Mouse (Mus musculus): ENCODE measurements at regions not wholly inside any gene's neighbourhood (a gene's known extent, or its start where the extent isn't known, plus 50 kb on each side); places are given as distances from the start of the nearest gene placed in this dataset.

DNA sequence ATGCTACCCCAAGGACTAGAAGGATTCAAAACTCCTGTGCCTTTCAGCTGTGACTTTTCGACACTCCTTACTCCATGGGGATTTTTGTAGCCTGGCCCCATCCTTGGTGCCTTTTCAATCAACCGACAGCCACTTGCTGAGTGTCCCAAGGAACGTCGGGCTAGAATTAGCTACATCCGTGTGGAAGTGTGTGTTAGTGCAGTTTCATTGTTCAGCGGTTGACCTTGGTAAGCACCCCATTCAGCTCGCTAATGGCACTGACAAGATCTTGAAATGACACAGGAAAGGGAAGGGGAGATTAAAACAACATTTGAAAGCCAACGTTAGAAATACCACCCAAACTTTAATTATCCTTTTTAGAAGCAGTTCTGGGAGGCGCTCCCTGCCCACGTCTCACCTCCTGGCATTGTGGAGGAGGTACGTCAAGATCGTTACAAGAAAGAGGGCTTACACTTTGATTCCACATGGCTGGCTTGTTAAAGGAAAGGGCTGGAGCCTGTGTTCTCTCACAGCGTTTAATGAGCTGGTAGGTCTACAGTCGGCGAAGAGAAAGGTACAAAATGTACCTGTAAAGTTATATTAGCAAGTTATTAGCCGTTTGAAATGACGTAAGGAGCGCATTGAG, 536.4 kb downstream of the Fam19a2 start:
- Histone ChIP-seq H3K9me3 (ENCODE audit: control insufficient read depth, low read length) (no peaks in the 10 kb centered on the region), H3K36me3 (ENCODE audit: control insufficient read depth, insufficient read depth, low read length) (no peaks in the 10 kb centered on the region), H3K27ac (ENCODE audit: low read depth, low read length) (no peak overlapping the region), H3K4me3 (ENCODE audit: low read length) (no peak overlapping the region), H3K9ac (ENCODE audit: low read depth, low read length) (no peak overlapping the region), H3K4me2 (replicated peaks; ENCODE audit: low read depth, low read length) (peak overlapping the region; percentile 17; the same call in 1 of the 2 replicates), H3K4me1 (ENCODE audit: control insufficient read depth, insufficient read depth, low read length) (no peaks in the 10 kb centered on the region), H3K27me3 (ENCODE audit: control insufficient read depth, insufficient read depth, low read length) (no peaks in the 10 kb centered on the region)
- WGBS: 25% methylated on average over 18 of the region's 18 CpGs
- peak; percentile 69; the same call in 1 of the 2 replicates for ATAC-seq (ENCODE audit: low FRiP score, low TSS enrichment)

DNA sequence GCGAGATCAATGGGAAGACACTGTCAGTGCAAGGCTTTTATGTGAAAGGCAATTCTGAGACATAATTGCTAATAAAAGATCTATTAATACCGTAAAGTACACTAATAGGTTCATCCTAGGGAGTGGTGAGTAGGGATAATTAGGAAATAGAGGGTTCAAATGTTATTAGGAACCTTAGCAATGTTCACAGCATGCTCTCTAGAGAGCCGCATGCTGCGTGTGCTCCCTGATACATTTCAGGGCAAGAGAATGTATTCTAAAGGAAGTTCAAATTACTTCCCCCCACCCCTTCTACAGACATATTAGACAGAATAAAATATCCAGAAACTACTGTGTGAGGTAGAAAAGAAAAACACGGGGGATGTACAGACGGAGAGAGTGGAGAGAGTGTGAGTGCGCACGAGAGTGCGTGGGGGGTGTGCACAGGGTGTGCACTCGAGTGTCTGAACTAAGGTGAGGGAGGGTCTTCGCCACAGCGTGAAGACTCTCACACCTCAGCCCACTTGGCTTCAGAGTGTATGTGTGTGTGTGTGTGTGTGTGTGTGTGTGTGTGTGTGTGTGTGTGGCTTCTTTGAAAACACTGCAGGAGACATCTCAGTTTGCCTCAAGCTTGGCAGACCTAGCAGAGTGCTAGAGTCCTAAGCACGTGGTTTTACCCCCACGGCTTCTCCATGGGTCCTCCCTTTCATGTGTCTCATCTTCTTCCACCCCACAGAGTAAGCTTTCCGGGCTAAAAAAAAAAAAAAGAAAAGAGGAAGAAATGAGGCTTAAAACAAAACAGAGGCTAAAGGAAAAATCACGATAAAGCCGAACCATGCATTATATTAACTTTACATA, 537.1 kb downstream of the Fam19a2 start:
- peak overlapping the region; percentile 17; the same call in 1 of the 2 replicates for H3K4me2 ChIP-seq (replicated peaks; ENCODE audit: low read depth, low read length)
- no peak overlapping the region for H3K4me3 ChIP-seq (ENCODE audit: low read length)
- H3K27me3 ChIP-seq (ENCODE audit: control insufficient read depth, insufficient read depth, low read length): no peaks in the 10 kb centered on the region
- H3K27ac ChIP-seq (ENCODE audit: low read depth, low read length): no peak overlapping the region
- H3K9ac ChIP-seq (ENCODE audit: low read depth, low read length): no peak overlapping the region
- no peaks in the 10 kb centered on the region for H3K9me3 ChIP-seq (ENCODE audit: control insufficient read depth, low read length)
- no peaks in the 10 kb centered on the region for H3K36me3 ChIP-seq (ENCODE audit: control insufficient read depth, insufficient read depth, low read length)
- 51% methylated on average over 17 of the region's 17 CpGs for WGBS
- H3K4me1 ChIP-seq (ENCODE audit: control insufficient read depth, insufficient read depth, low read length): no peaks in the 10 kb centered on the region
- ATAC-seq (ENCODE audit: low FRiP score, low TSS enrichment): peak; percentile 75

DNA sequence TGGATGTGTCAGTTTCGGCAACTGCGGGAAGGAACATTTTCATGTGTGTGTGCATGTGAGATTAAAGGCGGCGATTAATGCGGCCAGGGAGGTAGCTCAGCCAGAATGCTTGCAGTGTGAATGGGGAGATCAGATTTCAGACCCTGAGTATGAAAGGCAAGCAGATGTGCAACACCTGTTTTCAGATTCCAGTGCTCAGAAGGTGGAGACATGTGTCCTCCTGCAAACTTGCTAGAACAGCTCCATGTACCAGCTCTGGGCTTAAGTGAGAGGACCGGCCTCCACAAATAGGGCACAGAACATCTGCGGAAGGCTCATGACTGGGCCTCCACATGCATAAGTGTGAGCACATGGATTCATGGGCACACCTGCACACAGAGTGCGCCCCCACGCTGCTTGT, 547.1 kb downstream of the Fam19a2 start:
- Histone ChIP-seq H3K9ac (ENCODE audit: low read depth, low read length) (no peak overlapping the region), H3K4me1 (ENCODE audit: control insufficient read depth, insufficient read depth, low read length) (no peaks in the 10 kb centered on the region), H3K4me3 (ENCODE audit: low read length) (no peak overlapping the region), H3K9me3 (ENCODE audit: control insufficient read depth, low read length) (no peaks in the 10 kb centered on the region), H3K4me2 (replicated peaks; ENCODE audit: low read depth, low read length) (no peak overlapping the region), H3K27me3 (ENCODE audit: control insufficient read depth, insufficient read depth, low read length) (no peaks in the 10 kb centered on the region), H3K36me3 (ENCODE audit: control insufficient read depth, insufficient read depth, low read length) (no peaks in the 10 kb centered on the region), H3K27ac (ENCODE audit: low read depth, low read length) (no peak overlapping the region)
- 70% methylated on average over 9 of the region's 9 CpGs for WGBS
- ATAC-seq (ENCODE audit: low FRiP score, low TSS enrichment): no peak

DNA sequence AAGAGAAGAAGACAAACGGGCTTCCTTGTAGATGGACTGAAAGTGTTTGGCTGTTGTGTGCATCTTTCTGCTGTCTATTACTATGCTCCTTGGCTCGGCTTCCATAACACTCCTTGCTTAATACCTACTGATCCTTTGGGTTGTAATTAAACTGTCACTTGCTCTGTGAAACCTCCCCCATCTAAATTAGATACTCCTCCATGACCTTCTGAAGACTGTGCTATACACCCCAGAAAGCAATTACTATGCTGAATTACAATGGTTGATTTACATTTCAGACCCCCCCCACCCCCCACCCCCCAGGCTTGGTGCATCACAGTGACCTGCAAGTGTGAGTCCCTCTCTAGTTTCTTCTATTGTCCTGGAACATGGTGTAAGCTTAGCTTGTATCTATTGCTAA, 549.3 kb downstream of the Fam19a2 start:
- Histone ChIP-seq H3K4me3 (ENCODE audit: low read length) (no peak overlapping the region), H3K9me3 (ENCODE audit: control insufficient read depth, low read length) (no peaks in the 10 kb centered on the region), H3K4me1 (ENCODE audit: control insufficient read depth, insufficient read depth, low read length) (no peaks in the 10 kb centered on the region), H3K4me2 (replicated peaks; ENCODE audit: low read depth, low read length) (no peak overlapping the region), H3K27ac (ENCODE audit: low read depth, low read length) (no peak overlapping the region), H3K9ac (ENCODE audit: low read depth, low read length) (no peak overlapping the region), H3K27me3 (ENCODE audit: control insufficient read depth, insufficient read depth, low read length) (no peaks in the 10 kb centered on the region), H3K36me3 (ENCODE audit: control insufficient read depth, insufficient read depth, low read length) (no peaks in the 10 kb centered on the region)
- ATAC-seq (ENCODE audit: low FRiP score, low TSS enrichment): peak; percentile 94
- WGBS: 48% methylated on average over 2 of the region's 2 CpGs

DNA sequence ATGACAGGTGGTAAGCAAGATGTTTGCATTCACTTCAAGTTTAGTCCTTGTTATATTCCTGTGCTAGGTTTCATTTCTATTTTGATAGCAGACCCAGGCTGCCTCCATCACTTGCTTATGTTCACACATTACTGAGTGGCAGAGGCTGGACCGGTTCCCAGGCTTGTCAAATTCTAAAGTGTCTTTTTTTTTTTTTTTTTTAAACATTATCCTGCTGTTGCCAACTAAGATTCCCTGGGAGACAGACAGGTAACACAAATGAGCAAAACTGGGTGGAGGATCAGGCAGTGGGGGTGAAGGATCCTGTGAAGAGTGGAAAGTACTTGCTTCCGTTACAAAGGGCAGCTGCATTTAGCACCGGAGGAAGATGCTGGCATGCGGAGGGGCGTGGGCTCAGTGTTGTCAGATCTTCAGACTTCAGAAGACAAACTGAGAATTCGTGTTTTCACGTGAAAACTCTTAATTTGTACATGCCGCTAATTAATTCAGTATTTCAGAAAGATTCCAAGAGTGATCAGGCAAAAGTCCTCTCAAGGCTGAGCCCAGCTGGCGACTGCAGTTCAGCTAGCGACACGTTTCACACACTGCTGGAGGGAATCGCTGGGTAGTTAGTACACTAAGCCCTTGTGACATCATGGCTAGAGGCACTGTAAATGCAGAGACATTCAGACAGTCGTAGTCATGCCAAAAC, 576.4 kb downstream of the Fam19a2 start:
- Histone ChIP-seq H3K27me3 (ENCODE audit: control insufficient read depth, insufficient read depth, low read length) (no peaks in the 10 kb centered on the region), H3K4me3 (ENCODE audit: low read length) (no peak overlapping the region), H3K36me3 (ENCODE audit: control insufficient read depth, insufficient read depth, low read length) (no peaks in the 10 kb centered on the region), H3K9me3 (ENCODE audit: control insufficient read depth, low read length) (no peaks in the 10 kb centered on the region), H3K27ac (ENCODE audit: low read depth, low read length) (no peak overlapping the region), H3K4me2 (replicated peaks; ENCODE audit: low read depth, low read length) (no peak overlapping the region), H3K4me1 (ENCODE audit: control insufficient read depth, insufficient read depth, low read length) (no peaks in the 10 kb centered on the region), H3K9ac (ENCODE audit: low read depth, low read length) (no peak overlapping the region)
- no peak for ATAC-seq (ENCODE audit: low FRiP score, low TSS enrichment)
- 38% methylated on average over 13 of the region's 13 CpGs for WGBS

DNA sequence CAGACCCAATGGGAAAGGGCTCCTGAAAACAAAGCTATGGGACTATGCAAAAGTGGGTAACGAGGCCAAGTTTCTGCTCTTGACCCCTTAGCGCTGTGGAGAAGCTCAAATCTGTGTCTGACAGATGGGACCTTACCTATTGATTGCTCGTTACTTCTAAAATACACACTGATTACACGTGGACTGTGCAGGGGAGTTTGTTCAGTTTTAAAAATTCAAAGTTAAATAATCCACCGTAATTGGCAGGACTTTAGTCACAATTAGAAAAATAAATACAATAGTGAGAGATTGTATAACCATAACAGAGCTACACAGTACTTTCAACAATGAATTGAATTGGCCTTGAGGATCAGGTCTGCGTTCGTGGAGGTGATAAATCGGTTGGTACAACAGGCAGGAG, 578.3 kb downstream of the Fam19a2 start:
- Histone ChIP-seq H3K27ac (ENCODE audit: low read depth, low read length) (no peak overlapping the region), H3K36me3 (ENCODE audit: control insufficient read depth, insufficient read depth, low read length) (no peaks in the 10 kb centered on the region), H3K4me3 (ENCODE audit: low read length) (no peak overlapping the region), H3K27me3 (ENCODE audit: control insufficient read depth, insufficient read depth, low read length) (no peaks in the 10 kb centered on the region), H3K4me2 (replicated peaks; ENCODE audit: low read depth, low read length) (no peak overlapping the region), H3K4me1 (ENCODE audit: control insufficient read depth, insufficient read depth, low read length) (no peaks in the 10 kb centered on the region), H3K9ac (ENCODE audit: low read depth, low read length) (no peak overlapping the region), H3K9me3 (ENCODE audit: control insufficient read depth, low read length) (no peaks in the 10 kb centered on the region)
- 88% methylated on average over 8 of the region's 8 CpGs for WGBS
- ATAC-seq (ENCODE audit: low FRiP score, low TSS enrichment): no peak

DNA sequence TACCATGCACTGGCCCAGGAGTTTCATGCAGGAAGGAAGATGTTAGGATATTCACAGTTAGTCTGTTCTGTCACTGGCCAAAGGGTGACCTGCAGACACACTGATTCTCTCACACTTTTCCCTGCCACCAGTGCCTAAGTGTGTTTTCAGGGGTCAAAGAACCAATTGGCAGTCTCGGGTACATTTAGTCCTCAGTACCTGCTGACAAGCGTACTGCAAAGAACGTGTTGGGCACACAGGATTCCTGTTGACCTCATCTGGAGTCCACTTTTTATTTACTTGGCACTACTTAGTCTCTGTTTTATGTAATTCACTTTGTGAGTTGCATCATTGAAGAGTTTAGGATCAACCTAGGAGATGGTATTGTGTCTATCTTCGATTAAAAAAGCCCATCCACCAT, 579.8 kb downstream of the Fam19a2 start:
- Histone ChIP-seq H3K9ac (ENCODE audit: low read depth, low read length) (no peak overlapping the region), H3K4me2 (replicated peaks; ENCODE audit: low read depth, low read length) (no peak overlapping the region), H3K4me3 (ENCODE audit: low read length) (no peak overlapping the region), H3K4me1 (ENCODE audit: control insufficient read depth, insufficient read depth, low read length) (no peaks in the 10 kb centered on the region), H3K27ac (ENCODE audit: low read depth, low read length) (no peak overlapping the region), H3K9me3 (ENCODE audit: control insufficient read depth, low read length) (no peaks in the 10 kb centered on the region), H3K27me3 (ENCODE audit: control insufficient read depth, insufficient read depth, low read length) (no peaks in the 10 kb centered on the region), H3K36me3 (ENCODE audit: control insufficient read depth, insufficient read depth, low read length) (no peaks in the 10 kb centered on the region)
- 85% methylated on average over 4 of the region's 4 CpGs for WGBS
- ATAC-seq (ENCODE audit: low FRiP score, low TSS enrichment): no peak

DNA sequence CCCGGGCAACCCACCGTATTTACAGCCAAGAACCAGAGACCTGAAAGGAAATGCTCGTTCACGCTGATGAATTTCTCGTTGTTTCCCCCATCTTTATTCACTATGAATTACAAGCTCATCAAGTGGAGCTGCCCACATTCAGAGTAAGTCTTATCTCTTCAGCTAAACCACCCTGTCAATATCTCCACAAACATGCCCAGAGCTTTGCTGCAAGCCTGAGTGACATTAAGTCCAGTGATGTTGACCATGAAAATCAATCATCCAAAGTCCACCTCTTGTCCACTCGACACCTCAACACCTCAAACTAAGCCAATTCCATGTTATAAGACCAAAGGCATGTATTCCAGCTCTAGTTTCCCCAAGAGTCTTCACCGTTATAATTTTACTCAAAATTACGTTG, 582.8 kb downstream of the Fam19a2 start:
- 89% methylated on average over 8 of the region's 8 CpGs for WGBS
- no peaks in the 10 kb centered on the region for H3K27me3 ChIP-seq (ENCODE audit: control insufficient read depth, insufficient read depth, low read length)
- no peaks in the 10 kb centered on the region for H3K4me1 ChIP-seq (ENCODE audit: control insufficient read depth, insufficient read depth, low read length)
- H3K4me2 ChIP-seq (replicated peaks; ENCODE audit: low read depth, low read length): no peak overlapping the region
- H3K4me3 ChIP-seq (ENCODE audit: low read length): no peak overlapping the region
- H3K9me3 ChIP-seq (ENCODE audit: control insufficient read depth, low read length): no peaks in the 10 kb centered on the region
- ATAC-seq (ENCODE audit: low FRiP score, low TSS enrichment): no peak
- H3K27ac ChIP-seq (ENCODE audit: low read depth, low read length): no peak overlapping the region
- no peaks in the 10 kb centered on the region for H3K36me3 ChIP-seq (ENCODE audit: control insufficient read depth, insufficient read depth, low read length)
- H3K9ac ChIP-seq (ENCODE audit: low read depth, low read length): no peak overlapping the region

DNA sequence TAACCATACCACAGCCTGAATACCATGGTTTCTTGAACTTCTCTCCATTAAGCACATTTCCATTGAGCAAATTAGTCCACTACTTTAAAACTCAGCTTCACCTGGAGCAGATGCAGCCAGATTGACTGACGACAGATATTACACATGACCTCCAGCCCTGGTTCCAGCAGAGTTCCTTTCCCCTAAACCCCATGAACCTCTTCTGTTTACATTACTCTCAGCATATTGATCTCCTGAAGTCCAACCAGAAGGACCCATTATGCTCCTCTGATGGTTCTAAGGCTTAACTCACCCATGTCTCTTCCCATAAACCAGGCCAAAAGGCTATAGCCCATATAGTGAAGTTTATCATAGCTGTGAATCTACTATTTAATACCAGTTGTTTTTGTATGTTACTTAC, 584.8 kb downstream of the Fam19a2 start:
- no peaks in the 10 kb centered on the region for H3K9me3 ChIP-seq (ENCODE audit: control insufficient read depth, low read length)
- H3K4me2 ChIP-seq (replicated peaks; ENCODE audit: low read depth, low read length): no peak overlapping the region
- no peak overlapping the region for H3K27ac ChIP-seq (ENCODE audit: low read depth, low read length)
- no peak overlapping the region for H3K4me3 ChIP-seq (ENCODE audit: low read length)
- no peaks in the 10 kb centered on the region for H3K27me3 ChIP-seq (ENCODE audit: control insufficient read depth, insufficient read depth, low read length)
- no peak for ATAC-seq (ENCODE audit: low FRiP score, low TSS enrichment)
- no peak overlapping the region for H3K9ac ChIP-seq (ENCODE audit: low read depth, low read length)
- WGBS: 66% methylated on average over 1 of the region's 1 CpGs
- no peaks in the 10 kb centered on the region for H3K4me1 ChIP-seq (ENCODE audit: control insufficient read depth, insufficient read depth, low read length)
- no peaks in the 10 kb centered on the region for H3K36me3 ChIP-seq (ENCODE audit: control insufficient read depth, insufficient read depth, low read length)
